Mouse (Mus musculus) E14TG2a.4 (cell line): Measurements from ENCODE around the gene Ooep.
"Not testable (repeated sequence)": the region's sequence is repeated elsewhere in the genome, so short reads cannot be mapped to it uniquely, and the experiment has no call there.

ENCODE experiments used
- CTCF ChIP-seq: conservative IDR thresholded peaks from 2 replicates; pipeline ENCODE4 v1.5.1; 2014; ENCODE audit warnings: low read length
- POU5F1 ChIP-seq: IDR thresholded peaks from 2 replicates; pipeline ENCODE4 v1.6.1; 2014; ENCODE audit warnings: low read length, borderline replicate concordance

DNA sequence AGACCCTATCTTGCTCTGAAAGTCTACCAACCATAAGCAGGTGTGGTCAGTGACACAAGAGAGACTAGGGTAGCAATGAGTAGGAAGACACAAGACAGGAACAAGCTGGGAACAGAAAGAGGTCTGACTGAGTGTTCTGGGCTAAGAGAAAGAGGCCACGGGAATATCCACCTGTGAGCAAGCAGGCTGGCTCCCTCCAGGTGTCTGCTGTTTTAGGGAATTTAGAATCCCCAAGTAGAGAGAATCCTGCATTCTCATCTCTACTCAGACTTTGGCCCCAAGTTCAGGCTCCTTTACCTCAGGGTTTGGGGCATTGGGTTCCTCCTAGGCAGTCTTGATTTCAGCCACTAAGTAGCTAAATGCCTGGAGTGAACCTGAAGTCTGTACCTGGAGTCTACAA, 51.2 kb downstream of the Ooep start, which contains the start of gene Omt2b:
- not testable (repeated sequence) for TF ChIP-seq CTCF, POU5F1
